In the genomic region with DNA sequence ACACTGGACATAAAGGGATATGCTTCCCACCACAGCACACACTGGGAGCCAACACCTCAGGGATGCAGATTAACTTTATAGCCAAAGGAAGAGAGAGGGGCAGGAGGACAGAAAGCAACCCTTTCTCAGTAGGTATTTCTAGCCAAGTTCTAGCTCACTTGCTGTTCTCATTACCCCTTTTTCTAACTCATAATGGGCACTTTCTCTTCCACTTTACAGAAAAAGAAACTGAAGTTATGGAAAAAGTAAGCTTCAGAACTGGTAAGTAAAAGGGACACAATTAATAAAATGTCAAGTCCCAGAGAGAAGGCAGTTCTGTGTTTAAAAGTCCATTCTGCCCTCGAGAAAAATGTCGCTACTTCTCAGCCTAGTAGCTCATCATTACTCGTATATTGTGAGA, we compare ENCODE assay signal across 27 mouse cellular contexts.
"Had no signal": no experiment of that assay in that cellular context is flagged by ENCODE, and none has a peak within 500 bp of the region (broad histone marks: within the 10 kb centered on the region; RNA-seq: fewer than 3 reads in every experiment).

No protein-coding gene starts in this region.

- H3K27me3 ChIP-seq: heart, embryonic 13.5 days; heart, embryonic 15.5 days; hindbrain, embryonic 13.5 days; hindbrain, embryonic 15.5 days; kidney, embryonic 15.5 days; limb, embryonic 13.5 days; limb, embryonic 15.5 days; liver, embryonic 12.5 days had no signal

- H3K4me2 ChIP-seq: heart, embryonic 11.5 days; heart, embryonic 13.5 days; heart, embryonic 15.5 days; hindbrain, embryonic 13.5 days; hindbrain, embryonic 15.5 days; kidney, embryonic 15.5 days; limb, embryonic 13.5 days; limb, embryonic 15.5 days; liver, embryonic 12.5 days had no signal

- H3K4me1 ChIP-seq: heart, embryonic 15.5 days; hindbrain, embryonic 13.5 days; hindbrain, embryonic 15.5 days; limb, embryonic 13.5 days; limb, embryonic 15.5 days had no signal

- H3K9ac ChIP-seq: heart, embryonic 13.5 days; heart, embryonic 15.5 days; hindbrain, embryonic 13.5 days; hindbrain, embryonic 15.5 days; kidney, embryonic 15.5 days; limb, embryonic 13.5 days; limb, embryonic 15.5 days; liver, embryonic 12.5 days had no signal

- ATAC-seq: hindbrain, postnatal 0 days; intestine, embryonic 16.5 days had no signal

- H3K4me3 ChIP-seq: gastrocnemius, adult 2 months; heart, adult 2 months; heart, embryonic 13.5 days; heart, embryonic 15.5 days; hindbrain, embryonic 13.5 days; hindbrain, embryonic 15.5 days; kidney, embryonic 15.5 days; limb, embryonic 13.5 days; limb, embryonic 15.5 days; liver, embryonic 12.5 days had no signal

- H3K36me3 ChIP-seq: heart, embryonic 13.5 days; heart, embryonic 15.5 days; hindbrain, embryonic 13.5 days; hindbrain, embryonic 15.5 days; kidney, embryonic 15.5 days; limb, embryonic 13.5 days; limb, embryonic 15.5 days; liver, embryonic 12.5 days had no signal

- H3K9me3 ChIP-seq: heart, embryonic 13.5 days; heart, embryonic 15.5 days; hindbrain, embryonic 13.5 days; hindbrain, embryonic 15.5 days; kidney, embryonic 15.5 days; limb, embryonic 13.5 days; limb, embryonic 15.5 days; liver, embryonic 12.5 days had no signal

- DNase-seq: gastrocnemius, adult 2 months; gastrocnemius, postnatal 10 days; gastrocnemius, postnatal 25 days; heart, adult 11 months; heart, adult 2 months; heart, postnatal 14 days; heart, postnatal 36 days; kidney, adult 11 months; kidney, adult 2 months; kidney, adult 9 months; kidney, postnatal 14 days; kidney, postnatal 36 days; layer of hippocampus, adult 9-11 months; layer of hippocampus, postnatal 36 days; left cerebral cortex, postnatal 4 days had no signal

- H3K27ac ChIP-seq: gastrocnemius, adult 2 months; heart, adult 2 months; heart, embryonic 13.5 days; heart, embryonic 15.5 days; hindbrain, embryonic 13.5 days; hindbrain, embryonic 15.5 days; hindbrain, postnatal 0 days; kidney, embryonic 15.5 days; kidney, postnatal 0 days; limb, embryonic 13.5 days; limb, embryonic 15.5 days; liver, embryonic 12.5 days had no signal
